Mouse (Mus musculus): ENCODE results near the gene Lgr5. TPM values are rescaled to one million over a fixed set of nuclear protein-coding genes. Genes with fewer than 3 reads are reported as not detected.
A peak's percentile ranks its signal among the peaks of the same experiment; 100 is the strongest.

Lgr5 gene
- total and polyA plus RNA-seq, 3 experiments: not detected

- H3K9me3 ChIP-seq (replicated peaks; ENCODE audit: low read length): no peaks in the 10 kb centered on the region
- peak; percentile 37; the same call in 1 of the 2 replicates for TF ChIP-seq MAZ (IDR thresholded peaks at IDR 0.05; ENCODE audit: low read depth, low read length)
- TF ChIP-seq RAD21 (IDR thresholded peaks at IDR 0.05; ENCODE audit: low read depth, low read length): peak; percentile 84
- no peak for TF ChIP-seq MAFK (IDR thresholded peaks at IDR 0.05; ENCODE audit: insufficient replicate concordance, low read length)
- TF ChIP-seq ZC3H11A (IDR thresholded peaks at IDR 0.05; ENCODE audit: low read depth, low read length): peak; percentile 58; the same call in 1 of the 2 replicates
- TF ChIP-seq SMC3 (IDR thresholded peaks at IDR 0.05; ENCODE audit: low read depth, low read length): peak; percentile 83
- TF ChIP-seq GABPA (IDR thresholded peaks at IDR 0.05; ENCODE audit: insufficient replicate concordance, low read depth, low read length): no peak
- TF ChIP-seq RCOR1 (conservative IDR thresholded peaks at IDR 0.05; ENCODE audit: low read depth, low read length): no peak
- TF ChIP-seq CTCF (conservative IDR thresholded peaks at IDR 0.05 in 1 of 2, IDR thresholded peaks at IDR 0.05 in 1 of 2; ENCODE audit: low read depth in 2 of 2, low read length in 2 of 2): peak in 1 of 2 experiments; percentile 79; a peak in 2 of 4 replicates
- no peak for TF ChIP-seq POLR2AphosphoS2 (IDR thresholded peaks at IDR 0.05; ENCODE audit: low read depth, low read length)
- TF ChIP-seq CHD2 (IDR thresholded peaks at IDR 0.05; ENCODE audit: low read length): no peak
- H3K27ac ChIP-seq (ENCODE audit: insufficient read depth, low read depth): no peak overlapping the region
- no peaks in the 10 kb centered on the region for H3K79me2 ChIP-seq (replicated peaks; ENCODE audit: control insufficient read depth, extremely low read depth, insufficient read depth, poor library complexity, severe bottlenecking)
- H3K36me3 ChIP-seq (replicated peaks in 1 of 2; ENCODE audit: control insufficient read depth in 1 of 2, insufficient read depth in 1 of 2, low read length in 1 of 2): no peaks in the 10 kb centered on the region
- dilution Hi-C loops (cut with MboI; ENCODE audit: extremely low pct_ligation_motif_present, extremely low pct_unique_long_range_greater_than_20kb, low sequenced_read_pairs): no loop called here
- peaks cover 2 to 4% of the 10 kb centered on the region in 2 experiments; a peak in 1 of 4 replicates for H3K4me1 ChIP-seq (ENCODE audit: control insufficient read depth in 1 of 2, insufficient read depth in 2 of 2)
- H3K27me3 ChIP-seq (replicated peaks): no peaks in the 10 kb centered on the region
- peak overlapping the region; percentile 100 for H3K4me2 ChIP-seq (ENCODE audit: insufficient read depth, low read depth, poor library complexity, severe bottlenecking)
- H3K9ac ChIP-seq (ENCODE audit: insufficient read depth, low read depth): no peak overlapping the region; the same call in 1 of the 2 replicates
- H3K4me3 ChIP-seq (replicated peaks in 1 of 3; ENCODE audit: low read depth in 2 of 3, low read length in 2 of 3, poor library complexity in 1 of 3): peak overlapping the region in 1 of 3 experiments; percentile 41
- peak; percentile 63 for DNase-seq (ENCODE audit: extremely low read depth)
- in situ Hi-C loops (cut with MboI; ENCODE audit: low pct_ligation_motif_present, low pct_unique_long_range_greater_than_20kb, low sequenced_read_pairs): loop anchor here (10.0 to 25.0 kb wide), 2 partner anchors 155 to 303 kb away; partner anchors contain the start of gene Rab21
Observed at GRCm38 (mm10) chr10:115617456-115618287, 30.1 kb upstream of the Lgr5 start.

- no peaks in the 10 kb centered on the region for H3K36me3 ChIP-seq (replicated peaks in 1 of 2; ENCODE audit: control insufficient read depth in 1 of 2, insufficient read depth in 1 of 2, low read length in 1 of 2)
- no peak for DNase-seq (ENCODE audit: extremely low read depth)
- H3K9me3 ChIP-seq (replicated peaks; ENCODE audit: low read length): no peaks in the 10 kb centered on the region
- in situ Hi-C loops (cut with MboI; ENCODE audit: low pct_ligation_motif_present, low pct_unique_long_range_greater_than_20kb, low sequenced_read_pairs) (no loop called here), dilution Hi-C loops (cut with MboI; ENCODE audit: extremely low pct_ligation_motif_present, extremely low pct_unique_long_range_greater_than_20kb, low sequenced_read_pairs) (no loop called here)
- no peak overlapping the region for H3K9ac ChIP-seq (ENCODE audit: insufficient read depth, low read depth)
- H3K27ac ChIP-seq (ENCODE audit: insufficient read depth, low read depth): no peak overlapping the region
- no peaks in the 10 kb centered on the region for H3K27me3 ChIP-seq (replicated peaks)
- no peak for TF ChIP-seq JUN (IDR thresholded peaks at IDR 0.05; ENCODE audit: insufficient read depth, low read depth, low read length)
- peaks cover 9 to 16% of the 10 kb centered on the region in 2 experiments for H3K4me1 ChIP-seq (ENCODE audit: control insufficient read depth in 1 of 2, insufficient read depth in 2 of 2)
- H3K4me2 ChIP-seq (ENCODE audit: insufficient read depth, low read depth, poor library complexity, severe bottlenecking): no peak overlapping the region
- no peaks in the 10 kb centered on the region for H3K79me2 ChIP-seq (replicated peaks; ENCODE audit: control insufficient read depth, extremely low read depth, insufficient read depth, poor library complexity, severe bottlenecking)
- no peak overlapping the region for H3K4me3 ChIP-seq (replicated peaks in 1 of 3; ENCODE audit: low read depth in 2 of 3, low read length in 2 of 3, poor library complexity in 1 of 3)
Observed at GRCm38 (mm10) chr10:115595748-115596147, 8.2 kb upstream of the Lgr5 start.

GRCm38 (mm10) chr10:115593651-115594050, 6.1 kb upstream of the Lgr5 start:
- Histone ChIP-seq H3K9me3 (replicated peaks; ENCODE audit: low read length) (no peaks in the 10 kb centered on the region), H3K79me2 (replicated peaks; ENCODE audit: control insufficient read depth, extremely low read depth, insufficient read depth, poor library complexity, severe bottlenecking) (no peaks in the 10 kb centered on the region), H3K4me2 (ENCODE audit: insufficient read depth, low read depth, poor library complexity, severe bottlenecking) (no peak overlapping the region), H3K27ac (ENCODE audit: insufficient read depth, low read depth) (no peak overlapping the region), H3K36me3 (replicated peaks in 1 of 2; ENCODE audit: control insufficient read depth in 1 of 2, insufficient read depth in 1 of 2, low read length in 1 of 2) (no peaks in the 10 kb centered on the region), H3K9ac (ENCODE audit: insufficient read depth, low read depth) (no peak overlapping the region), H3K27me3 (replicated peaks) (no peaks in the 10 kb centered on the region), H3K4me3 (replicated peaks in 1 of 3; ENCODE audit: low read depth in 2 of 3, low read length in 2 of 3, poor library complexity in 1 of 3) (no peak overlapping the region), H3K4me1 (ENCODE audit: control insufficient read depth in 1 of 2, insufficient read depth in 2 of 2) (peaks cover 9 to 16% of the 10 kb centered on the region in 2 experiments)
- no peak for DNase-seq (ENCODE audit: extremely low read depth)
- dilution Hi-C loops (cut with MboI; ENCODE audit: extremely low pct_ligation_motif_present, extremely low pct_unique_long_range_greater_than_20kb, low sequenced_read_pairs) (no loop called here), in situ Hi-C loops (cut with MboI; ENCODE audit: low pct_ligation_motif_present, low pct_unique_long_range_greater_than_20kb, low sequenced_read_pairs) (no loop called here)
- no peak for TF ChIP-seq TCF12 (IDR thresholded peaks at IDR 0.05; ENCODE audit: low read depth, low read length)
- TF ChIP-seq MAFK (IDR thresholded peaks at IDR 0.05; ENCODE audit: insufficient replicate concordance, low read length): no peak

All from CH12.LX (cell line).